1 mouse cellular context compared by ENCODE assay signal in the genomic region with DNA sequence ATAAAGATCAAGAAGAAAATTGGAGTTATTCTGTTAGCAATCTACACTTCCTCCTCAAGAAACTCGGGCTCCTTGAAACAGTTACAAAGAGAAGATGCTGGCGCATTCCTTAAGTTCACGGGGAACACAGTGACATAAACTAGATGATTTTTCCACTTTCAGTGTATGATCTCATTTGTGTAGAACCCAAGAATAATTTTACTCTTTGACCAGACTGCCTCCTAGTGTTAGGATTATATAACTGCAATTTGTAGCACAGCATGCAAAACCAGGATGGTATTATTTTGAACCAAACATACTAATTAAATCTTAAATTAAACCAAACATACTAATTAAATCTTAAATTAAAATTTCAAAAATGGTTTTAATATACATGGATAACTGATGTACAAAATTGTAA.
TF ChIP-seq lines count a peak whose summit lies in the region.

No protein-coding gene starts in this region.

TF ChIP-seq in MEL, 35 proteins besides CTCF, POLR2A, EP300 and RAD21 (continued from another document):
- no peak for TF ChIP-seq USF2 (IDR thresholded peaks at IDR 0.05; ENCODE audit: borderline replicate concordance in 1 of 2, insufficient read depth in 1 of 2, low read depth in 1 of 2, low read length in 2 of 2)
- TF ChIP-seq E2F4 (IDR thresholded peaks at IDR 0.05; ENCODE audit: borderline replicate concordance, low read depth, low read length), result no peak
- TF ChIP-seq MYB (IDR thresholded peaks at IDR 0.05; ENCODE audit: low read depth, low read length), result no peak
